Mouse (Mus musculus) olfactory bulb, adult 2 months (tissue): ENCODE results near the gene Rad51b.

Experiments
- CTCF ChIP-seq: fragments of 200-500 bp; IDR thresholded peaks from 2 replicates; pipeline ENCODE4 v1.5.1; 2012; ENCODE audit warnings: low read depth, mild to moderate bottlenecking, low read length, moderate library complexity; ENCODE audit not compliant: insufficient read depth
- POLR2A ChIP-seq: fragments of 200-500 bp; IDR thresholded peaks from 2 replicates; pipeline ENCODE4 v1.6.1; 2012; ENCODE audit warnings: mild to moderate bottlenecking, low read depth, low read length, moderate library complexity; ENCODE audit not compliant: insufficient read depth

GRCm38 (mm10) chr12:79729926-79730506, 432.9 kb downstream of the Rad51b start:
- no peak for TF ChIP-seq CTCF
- TF ChIP-seq POLR2A = no peak
